Mouse (Mus musculus) megakaryocyte, embryonic 14.5 days (primary cell): ENCODE measurements around the gene Apoa2. TPM values are rescaled to one million over a fixed set of nuclear protein-coding genes. Genes with fewer than 3 reads are reported as not detected.
A peak's percentile ranks its signal among the peaks of the same experiment; 100 is the strongest.
"Not testable (repeated sequence)": the region's sequence is repeated elsewhere in the genome, so short reads cannot be mapped to it uniquely, and the experiment has no call there.

Experiments used
- H3K27me3 ChIP-seq: replicated peaks from 2 replicates; pipeline ENCODE3; 2012; ENCODE audit warnings: inconsistent platforms
- H3K36me3 ChIP-seq: replicated peaks from 2 replicates; pipeline ENCODE3; 2012; ENCODE audit warnings: low read length, inconsistent platforms, mixed read lengths
- H3K4me1 ChIP-seq: 2 replicates; pipeline ENCODE4 v1.6.1; 2012; ENCODE audit warnings: inconsistent platforms
- H3K4me3 ChIP-seq: replicated peaks from 2 replicates; pipeline ENCODE3; 2012; ENCODE audit warnings: moderate library complexity, mild to moderate bottlenecking, inconsistent platforms
- H3K9me3 ChIP-seq: 2 replicates; pipeline ENCODE4 v1.6.1; 2012; ENCODE audit warnings: inconsistent platforms
- FLI1 ChIP-seq: IDR thresholded peaks from 2 replicates; pipeline ENCODE4 v1.6.1; 2012; ENCODE audit warnings: low read length, inconsistent platforms, mixed read lengths
- GATA1 ChIP-seq: IDR thresholded peaks from 3 replicates; pipeline ENCODE4 v1.6.1; 2012; ENCODE audit warnings: mixed read lengths, low read length, inconsistent platforms, borderline replicate concordance
- polyA plus RNA-seq: library from polyadenylated mRNA; stranded (reverse); fragments of >175 nt; gene quantifications from 2 replicates; pipeline ENCODE4 v1.2.3, GENCODE M21; 2012; ENCODE audit warnings: low replicate concordance; ENCODE audit not compliant: insufficient read depth

The Apoa2 gene
- polyA plus RNA-seq, 1 experiment = not detected

DNA sequence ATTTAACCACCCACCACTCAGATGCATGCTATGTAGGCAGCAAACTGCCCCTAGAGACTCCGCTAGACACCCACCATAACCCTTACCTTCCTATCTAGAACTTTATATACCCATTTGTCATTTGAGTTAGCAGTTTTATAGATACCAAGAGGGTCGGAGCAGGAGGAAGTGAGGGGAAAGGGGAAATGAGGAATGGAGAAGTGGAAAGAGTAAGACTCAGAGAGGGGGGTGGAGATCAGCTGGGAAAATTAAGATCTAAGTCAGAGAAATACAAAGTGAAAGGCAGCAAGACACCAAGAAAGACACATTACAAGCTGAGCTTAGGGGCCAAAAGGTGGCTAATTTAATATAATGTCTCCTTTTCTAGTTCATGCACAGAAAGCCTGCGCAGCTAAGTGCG is 9.7 kb downstream of the Apoa2 start:
- Histone ChIP-seq H3K4me3 (peak overlapping the region; percentile 91), H3K36me3 (peaks cover 72% of the 10 kb centered on the region), H3K4me1 (peaks cover 74% of the 10 kb centered on the region), H3K27me3 (no peaks in the 10 kb centered on the region), H3K9me3 (no peaks in the 10 kb centered on the region)
- TF ChIP-seq GATA1 (no peak), FLI1 (no peak)

GRCm38 (mm10) chr1:171235791-171236190 is 10.9 kb downstream of the Apoa2 start:
- Histone ChIP-seq H3K9me3 (no peaks in the 10 kb centered on the region), H3K36me3 (peaks cover 72% of the 10 kb centered on the region), H3K4me1 (peaks cover 68% of the 10 kb centered on the region), H3K4me3 (no peak overlapping the region), H3K27me3 (no peaks in the 10 kb centered on the region)
- TF ChIP-seq GATA1 = no peak
- TF ChIP-seq FLI1 = no peak

DNA sequence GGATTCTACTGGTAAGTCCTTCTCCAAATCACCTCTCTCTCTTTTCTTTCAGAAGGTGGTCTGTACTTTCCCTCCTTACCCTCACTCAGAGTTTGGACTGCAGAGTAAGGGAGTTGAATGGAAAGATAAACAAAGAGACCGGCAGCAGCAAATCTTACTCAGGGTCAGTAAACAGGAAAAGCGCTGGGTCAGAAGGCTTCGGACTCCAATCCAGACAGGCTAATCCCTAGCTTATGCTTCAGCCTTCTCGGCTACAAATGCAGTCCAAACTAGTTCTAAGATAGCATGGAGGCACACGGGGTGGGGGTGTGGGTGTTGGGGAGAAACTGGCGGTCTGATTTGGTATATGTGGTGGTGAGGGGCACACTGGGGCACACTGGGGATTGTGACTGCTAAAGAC is 12.6 kb downstream of the Apoa2 start:
- H3K27me3 ChIP-seq = no peaks in the 10 kb centered on the region
- TF ChIP-seq GATA1 = no peak
- TF ChIP-seq FLI1 = no peak
- H3K4me1 ChIP-seq = peaks cover 56% of the 10 kb centered on the region
- H3K9me3 ChIP-seq = no peaks in the 10 kb centered on the region
- H3K36me3 ChIP-seq = peaks cover 83% of the 10 kb centered on the region
- H3K4me3 ChIP-seq = no peak overlapping the region

- Histone ChIP-seq H3K4me3 (no peak overlapping the region), H3K4me1 (peaks cover 49% of the 10 kb centered on the region), H3K36me3 (peaks cover 94% of the 10 kb centered on the region), H3K27me3 (no peaks in the 10 kb centered on the region), H3K9me3 (no peaks in the 10 kb centered on the region)
- TF ChIP-seq FLI1 = no peak
- TF ChIP-seq GATA1 = no peak
Observed at GRCm38 (mm10) chr1:171238463-171238862, 13.6 kb downstream of the Apoa2 start.

DNA sequence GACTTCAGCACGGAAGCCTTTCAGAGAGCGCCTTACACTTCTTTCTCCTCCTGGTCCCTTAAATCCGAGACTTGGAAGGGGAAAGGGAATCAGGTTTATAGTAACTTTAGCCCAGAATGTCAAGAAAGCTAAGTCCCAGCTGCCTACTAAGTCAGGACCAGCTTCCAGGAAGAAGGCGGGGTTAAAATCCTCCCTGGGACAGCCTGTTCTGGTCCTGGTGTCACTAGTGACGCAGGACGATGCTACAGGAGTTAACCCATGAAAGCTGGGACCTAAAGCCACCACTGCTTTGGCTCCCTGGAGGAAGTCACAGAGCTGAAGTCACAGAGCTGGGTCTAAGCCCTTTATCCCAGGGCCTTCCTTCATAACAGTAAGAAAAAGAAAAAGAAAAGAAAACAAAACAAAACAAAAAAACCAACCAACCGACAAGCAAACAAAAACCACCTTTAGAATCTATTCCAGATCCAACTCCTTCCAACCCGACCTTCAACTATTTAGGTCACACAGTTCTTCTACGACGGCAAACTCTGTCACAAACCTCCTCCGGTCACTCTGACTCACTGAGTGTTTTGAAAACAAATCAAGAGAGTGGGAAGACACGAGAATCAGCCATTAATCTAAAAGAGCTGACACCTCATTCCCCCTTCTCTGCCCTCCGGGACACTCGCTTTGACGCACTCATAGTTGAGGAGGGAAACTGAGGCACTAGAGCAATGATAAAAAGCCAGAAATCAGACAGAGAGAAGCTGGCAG is 15.3 kb downstream of the Apoa2 start:
- H3K36me3 ChIP-seq = peaks cover 94% of the 10 kb centered on the region
- TF ChIP-seq FLI1 (no peak), GATA1 (no peak)
- no peaks in the 10 kb centered on the region for H3K9me3 ChIP-seq
- H3K27me3 ChIP-seq = no peaks in the 10 kb centered on the region
- H3K4me3 ChIP-seq = no peak overlapping the region
- H3K4me1 ChIP-seq = peaks cover 34% of the 10 kb centered on the region

DNA sequence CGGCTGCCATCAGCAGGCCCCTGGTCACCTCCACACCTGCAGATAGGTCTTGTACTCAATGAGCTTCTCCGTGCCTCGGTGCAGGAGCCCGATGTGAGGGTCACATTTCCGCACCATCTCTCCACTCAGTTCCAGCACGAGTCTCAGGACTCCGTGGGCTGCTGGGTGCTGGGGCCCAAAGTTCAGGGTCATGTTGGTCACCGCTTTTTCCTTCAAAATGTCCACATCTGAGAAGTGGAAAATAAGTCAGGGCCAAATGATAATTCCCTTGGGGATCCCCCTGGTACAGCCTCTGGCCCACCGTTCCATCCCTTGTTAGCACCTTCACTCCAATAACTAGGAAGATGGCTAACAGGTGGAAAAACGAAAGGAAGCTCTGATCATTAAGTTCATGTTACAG is 16.1 kb downstream of the Apoa2 start:
- H3K9me3 ChIP-seq = no peaks in the 10 kb centered on the region
- H3K27me3 ChIP-seq = no peaks in the 10 kb centered on the region
- peaks cover 93% of the 10 kb centered on the region for H3K36me3 ChIP-seq
- TF ChIP-seq FLI1 (no peak), GATA1 (no peak)
- H3K4me3 ChIP-seq = no peak overlapping the region
- peaks cover 35% of the 10 kb centered on the region for H3K4me1 ChIP-seq

DNA sequence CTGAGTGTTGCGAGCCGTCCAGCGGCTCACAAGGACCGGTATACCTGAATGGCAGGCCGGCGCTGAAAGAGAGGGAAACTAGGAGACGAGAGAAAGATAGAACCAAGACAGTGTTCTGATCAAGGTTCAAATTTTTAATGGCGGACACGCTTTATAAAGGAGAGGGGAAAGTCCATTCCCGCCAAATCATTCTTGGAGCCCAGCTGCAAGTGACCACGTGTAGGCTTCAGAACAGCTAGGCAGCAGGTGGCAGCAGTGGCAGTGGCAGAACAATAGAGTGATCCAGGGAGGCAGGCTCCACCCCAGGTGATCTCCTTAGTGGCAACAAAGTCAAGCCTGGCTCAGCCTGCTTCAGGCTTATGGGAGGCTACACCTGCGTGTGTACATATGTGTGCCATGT is 17.1 kb downstream of the Apoa2 start:
- Histone ChIP-seq H3K4me1 (peaks cover 36% of the 10 kb centered on the region), H3K36me3 (peaks cover 84% of the 10 kb centered on the region)
- not testable (repeated sequence) for H3K9me3 ChIP-seq, H3K27me3 ChIP-seq, H3K4me3 ChIP-seq

- H3K4me3 ChIP-seq = no peak overlapping the region
- H3K36me3 ChIP-seq = peaks cover 49% of the 10 kb centered on the region
- TF ChIP-seq FLI1 (no peak), GATA1 (no peak)
- peaks cover 56% of the 10 kb centered on the region for H3K4me1 ChIP-seq
- H3K9me3 ChIP-seq = no peaks in the 10 kb centered on the region
- H3K27me3 ChIP-seq = no peaks in the 10 kb centered on the region
Observed at GRCm38 (mm10) chr1:171245353-171245752, 20.5 kb downstream of the Apoa2 start.

- H3K36me3 ChIP-seq = peaks cover 34% of the 10 kb centered on the region
- H3K4me1 ChIP-seq = peaks cover 66% of the 10 kb centered on the region
- H3K9me3 ChIP-seq = no peaks in the 10 kb centered on the region
- no peak for TF ChIP-seq FLI1
- peak; percentile 6; the same call in 1 of the 3 replicates for TF ChIP-seq GATA1
- peaks cover 8% of the 10 kb centered on the region for H3K27me3 ChIP-seq
- H3K4me3 ChIP-seq = peak overlapping the region; percentile 97
Observed at GRCm38 (mm10) chr1:171246709-171247452, 22.0 kb downstream of the Apoa2 start.

DNA sequence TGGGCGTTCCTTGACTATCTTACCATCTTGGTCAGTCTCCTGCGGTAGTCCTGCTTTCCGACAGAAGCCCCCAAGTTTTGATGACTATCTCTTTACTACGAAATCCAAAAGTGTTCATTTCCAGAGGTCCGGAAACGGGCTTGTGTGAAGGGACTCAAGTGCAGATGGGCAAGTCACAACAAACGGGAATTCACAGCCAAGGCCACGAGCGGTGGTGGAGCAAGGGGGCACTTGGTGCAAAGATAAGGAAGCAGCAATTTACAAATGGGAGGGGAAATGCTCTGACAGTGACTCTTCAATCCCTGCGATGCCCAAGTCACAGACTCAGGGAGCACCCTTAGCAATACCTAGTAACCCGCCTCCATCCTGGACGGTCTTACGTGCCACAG is 22.6 kb downstream of the Apoa2 start:
- TF ChIP-seq GATA1 = no peak
- no peak for TF ChIP-seq FLI1
- Histone ChIP-seq H3K27me3 (peaks cover 8% of the 10 kb centered on the region), H3K4me3 (peak overlapping the region; percentile 97), H3K36me3 (peaks cover 30% of the 10 kb centered on the region), H3K4me1 (peaks cover 72% of the 10 kb centered on the region), H3K9me3 (no peaks in the 10 kb centered on the region)
